Mouse (Mus musculus) right cerebral cortex, postnatal 10 days (tissue): ENCODE results near the gene Gm11027.
A peak's percentile ranks its signal among the peaks of the same experiment; 100 is the strongest.

Experiments
- DNase-seq, 2 experiments: peaks; one replicate each; pipeline ENCODE4 v3.0.0; 2021; ENCODE audit warnings: low spot score in 2 of 2

Gm11027 gene

GRCm38 (mm10) chr12:116279181-116279580, 4.0 kb downstream of the Gm11027 start:
- DNase-seq = no peak

- DNase-seq = no peak
Observed at GRCm38 (mm10) chr12:116280149-116280652, 5.0 kb downstream of the Gm11027 start.

GRCm38 (mm10) chr12:116280653-116281364, 5.6 kb downstream of the Gm11027 start, which contains the start of gene Esyt2:
Gene Esyt2 (plus strand): TSS chr12:116281196.
- DNase-seq = peak; percentile 100

- DNase-seq = peak; percentile 48 to 64
Observed at GRCm38 (mm10) chr12:116281427-116282281, 6.5 kb downstream of the Gm11027 start.

- no peak for DNase-seq
Observed at GRCm38 (mm10) chr12:116282856-116283255, 7.7 kb downstream of the Gm11027 start.

GRCm38 (mm10) chr12:116283511-116283910, 8.3 kb downstream of the Gm11027 start:
- no peak for DNase-seq

GRCm38 (mm10) chr12:116293185-116293584, 18.0 kb downstream of the Gm11027 start:
- no peak for DNase-seq

- DNase-seq = no peak
Observed at GRCm38 (mm10) chr12:116293599-116294292, 18.6 kb downstream of the Gm11027 start.

- no peak for DNase-seq
Observed at GRCm38 (mm10) chr12:116299906-116300305, 24.7 kb downstream of the Gm11027 start.

- DNase-seq = no peak
Observed at GRCm38 (mm10) chr12:116302181-116302580, 27.0 kb downstream of the Gm11027 start.

GRCm38 (mm10) chr12:116306042-116306441, 30.9 kb downstream of the Gm11027 start:
- DNase-seq = no peak

GRCm38 (mm10) chr12:116307870-116308269, 32.7 kb downstream of the Gm11027 start:
- DNase-seq = no peak

- no peak for DNase-seq
Observed at GRCm38 (mm10) chr12:116308612-116309011, 33.4 kb downstream of the Gm11027 start.

GRCm38 (mm10) chr12:116313816-116314215, 38.6 kb downstream of the Gm11027 start:
- DNase-seq = no peak

- no peak for DNase-seq
Observed at GRCm38 (mm10) chr12:116315498-116315897, 40.3 kb downstream of the Gm11027 start.

GRCm38 (mm10) chr12:116317818-116318217, 42.6 kb downstream of the Gm11027 start:
- DNase-seq = no peak
